Mouse (Mus musculus) G1E-ER4 (cell line): ENCODE data around the gene Lrrk1. TPM values are rescaled to one million over a fixed set of nuclear protein-coding genes. Genes with fewer than 3 reads are reported as not detected.
A peak's percentile ranks its signal among the peaks of the same experiment; 100 is the strongest.

Source experiments
- GATA1 ChIP-seq: IDR thresholded peaks from one replicate; pipeline ENCODE4 v1.8.0; 2012; ENCODE audit warnings: low read length, inconsistent platforms
- polyA plus RNA-seq: library from polyadenylated mRNA; stranded (reverse); fragments of >175 nt; gene quantifications from 2 replicates; pipeline ENCODE4 v1.2.3, GENCODE M21; 2012

The Lrrk1 gene
- polyA plus RNA-seq, 1 experiment: not detected

DNA sequence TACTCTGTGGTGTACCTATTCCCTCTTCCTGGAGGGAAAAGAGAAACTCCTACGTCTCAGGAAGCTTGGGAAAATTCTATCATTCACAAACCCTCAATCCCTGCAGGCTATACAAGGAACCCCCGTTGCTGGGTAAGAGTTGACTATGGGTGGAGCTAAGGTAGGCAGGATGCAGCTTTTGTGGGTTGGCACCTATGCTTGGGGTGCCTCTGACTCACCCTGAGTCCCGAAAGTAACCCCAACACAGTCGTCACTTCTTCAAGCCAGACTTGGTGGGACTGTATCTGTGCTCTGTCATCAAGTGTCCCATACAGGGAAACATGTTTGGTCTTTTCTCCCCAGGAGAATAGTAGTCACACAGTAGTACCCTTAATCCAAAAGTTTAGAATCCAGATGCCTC, 86.7 kb downstream of the Lrrk1 start:
- TF ChIP-seq GATA1: no peak

DNA sequence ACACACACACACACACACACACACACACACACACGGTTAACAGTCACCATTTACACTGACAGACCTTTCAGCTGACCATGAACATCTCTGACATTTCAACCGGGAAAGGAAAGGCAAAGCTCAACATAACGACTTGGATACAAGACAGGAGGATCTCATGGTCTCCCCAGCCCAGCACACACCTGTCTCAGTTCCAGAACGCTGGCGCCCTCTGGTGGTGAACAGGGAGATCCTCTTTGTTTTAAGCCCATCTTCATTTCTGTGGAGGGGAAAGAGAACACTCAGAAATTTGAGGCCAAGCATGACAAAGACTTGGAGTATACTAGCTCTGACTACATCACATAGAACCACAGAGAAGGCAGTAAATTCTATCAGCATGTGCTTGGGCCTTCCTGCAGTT, 87.5 kb downstream of the Lrrk1 start:
- no peak for TF ChIP-seq GATA1

GRCm38 (mm10) chr7:66297656-66298021, 90.5 kb downstream of the Lrrk1 start:
- no peak for TF ChIP-seq GATA1

GRCm38 (mm10) chr7:66296921-66297655, 91.1 kb downstream of the Lrrk1 start:
- no peak for TF ChIP-seq GATA1

DNA sequence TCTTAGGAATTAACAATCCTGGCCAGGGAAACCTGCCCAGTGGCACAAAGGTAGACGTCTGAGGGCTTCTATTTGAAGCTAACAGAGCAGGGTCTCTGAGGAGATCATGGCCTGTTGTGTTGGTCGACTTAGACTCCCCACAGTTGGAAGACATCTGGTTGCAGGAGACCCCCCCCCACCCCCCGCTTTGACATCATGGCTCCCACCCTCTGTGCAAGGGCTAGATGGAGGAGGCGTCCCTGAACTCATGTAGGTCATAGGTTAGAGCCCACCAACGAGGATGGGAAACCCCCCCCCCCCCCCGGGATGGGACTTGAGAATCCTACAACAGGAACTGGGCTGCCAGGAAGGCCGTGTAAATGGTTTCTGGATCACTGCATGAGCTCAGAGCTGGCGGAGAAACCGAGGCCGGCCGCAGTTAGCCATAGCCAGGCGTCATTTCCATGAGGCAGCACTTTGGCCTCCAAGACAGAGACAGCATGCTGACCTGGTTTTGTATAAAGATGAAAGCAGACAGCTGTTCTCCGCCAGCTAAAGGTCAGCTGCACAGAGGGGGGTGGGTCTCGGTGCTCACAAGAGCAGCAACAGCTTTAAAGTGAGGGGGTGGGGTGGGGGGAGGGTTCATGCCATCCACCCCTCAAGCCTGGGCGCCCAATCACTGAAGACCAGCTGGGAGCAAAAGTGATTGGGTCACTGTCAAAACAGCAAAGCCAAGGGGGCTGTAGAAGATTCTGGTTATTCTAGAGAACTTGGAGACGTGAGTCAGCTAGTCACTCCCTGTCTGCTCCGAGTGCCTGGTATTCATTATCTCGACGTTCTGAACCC, 95.4 kb downstream of the Lrrk1 start:
- TF ChIP-seq GATA1: no peak

GRCm38 (mm10) chr7:66292010-66292409, 96.1 kb downstream of the Lrrk1 start:
- TF ChIP-seq GATA1: no peak

DNA sequence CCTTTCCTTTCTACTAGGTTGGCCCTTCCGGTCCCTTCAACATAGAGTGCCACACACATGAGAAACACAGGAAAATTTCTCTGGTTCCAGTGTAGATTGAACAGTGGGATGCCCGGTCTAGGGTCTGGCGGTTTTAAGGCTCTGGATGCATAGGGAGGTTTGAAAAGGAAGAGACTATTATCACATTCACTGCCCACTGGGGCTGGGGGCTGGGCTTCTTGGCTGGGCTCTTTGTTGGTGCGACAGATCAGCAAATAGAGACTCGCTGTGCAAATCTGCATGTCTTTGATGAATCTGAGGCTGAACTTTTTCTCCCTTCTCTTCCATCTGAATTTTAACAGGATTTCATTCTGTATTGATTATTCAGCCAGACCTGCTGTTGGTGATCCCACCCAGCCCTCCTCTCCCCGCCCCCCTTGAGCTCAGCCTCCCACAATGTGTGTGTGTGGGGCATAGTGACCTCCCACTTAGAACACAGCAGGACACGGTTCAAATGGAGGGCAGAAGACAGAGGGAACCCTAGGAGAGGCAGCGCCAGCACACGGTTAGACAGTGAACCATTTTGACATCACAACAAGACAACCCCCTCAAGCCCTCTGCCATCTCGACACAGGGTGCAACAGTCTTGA, 105.1 kb downstream of the Lrrk1 start:
- no peak for TF ChIP-seq GATA1

DNA sequence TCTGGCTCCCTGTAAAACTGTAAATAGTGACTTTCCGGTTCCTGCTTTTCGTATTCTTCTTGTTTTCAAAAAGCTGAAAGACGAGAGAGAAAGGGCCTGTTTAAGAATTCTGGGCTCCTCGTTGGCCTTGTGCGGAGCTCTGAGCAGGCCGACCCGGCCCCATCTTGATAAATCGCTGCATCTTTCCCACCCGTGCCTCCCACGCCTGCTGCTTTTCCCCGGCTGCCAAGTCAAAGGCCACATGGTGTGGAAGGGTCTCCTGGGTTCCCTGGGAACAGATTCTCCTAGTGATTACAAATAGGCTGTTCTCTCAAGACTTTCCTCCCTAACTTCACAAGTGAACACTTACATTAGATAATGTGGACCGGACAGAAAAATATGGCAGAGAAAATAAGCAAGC, 105.9 kb downstream of the Lrrk1 start:
- no peak for TF ChIP-seq GATA1

- TF ChIP-seq GATA1: no peak
These were observed 110.1 kb downstream of the Lrrk1 start for GRCm38 (mm10) chr7:66278001-66278400.

DNA sequence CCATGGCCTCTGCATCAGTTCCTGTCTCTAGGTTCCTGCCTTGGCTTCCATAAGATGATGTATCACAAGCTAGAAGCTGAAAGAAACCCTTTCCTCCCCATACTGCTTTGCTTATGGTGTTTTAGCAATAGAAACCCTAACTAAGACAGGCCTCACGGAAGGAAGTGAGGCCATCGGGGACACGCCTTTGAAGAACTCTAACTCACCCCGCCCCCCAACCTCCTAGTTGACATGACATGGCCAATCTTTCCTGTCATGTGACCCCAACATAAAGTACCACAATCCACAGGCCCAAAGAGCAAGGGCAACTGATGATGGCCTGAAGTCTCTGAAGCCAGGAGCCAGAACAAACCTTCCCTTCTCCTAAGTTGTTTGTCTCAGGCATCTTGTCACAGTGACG, 114.7 kb downstream of the Lrrk1 start:
- no peak for TF ChIP-seq GATA1

GRCm38 (mm10) chr7:66271226-66271625, 116.9 kb downstream of the Lrrk1 start:
- TF ChIP-seq GATA1: no peak

DNA sequence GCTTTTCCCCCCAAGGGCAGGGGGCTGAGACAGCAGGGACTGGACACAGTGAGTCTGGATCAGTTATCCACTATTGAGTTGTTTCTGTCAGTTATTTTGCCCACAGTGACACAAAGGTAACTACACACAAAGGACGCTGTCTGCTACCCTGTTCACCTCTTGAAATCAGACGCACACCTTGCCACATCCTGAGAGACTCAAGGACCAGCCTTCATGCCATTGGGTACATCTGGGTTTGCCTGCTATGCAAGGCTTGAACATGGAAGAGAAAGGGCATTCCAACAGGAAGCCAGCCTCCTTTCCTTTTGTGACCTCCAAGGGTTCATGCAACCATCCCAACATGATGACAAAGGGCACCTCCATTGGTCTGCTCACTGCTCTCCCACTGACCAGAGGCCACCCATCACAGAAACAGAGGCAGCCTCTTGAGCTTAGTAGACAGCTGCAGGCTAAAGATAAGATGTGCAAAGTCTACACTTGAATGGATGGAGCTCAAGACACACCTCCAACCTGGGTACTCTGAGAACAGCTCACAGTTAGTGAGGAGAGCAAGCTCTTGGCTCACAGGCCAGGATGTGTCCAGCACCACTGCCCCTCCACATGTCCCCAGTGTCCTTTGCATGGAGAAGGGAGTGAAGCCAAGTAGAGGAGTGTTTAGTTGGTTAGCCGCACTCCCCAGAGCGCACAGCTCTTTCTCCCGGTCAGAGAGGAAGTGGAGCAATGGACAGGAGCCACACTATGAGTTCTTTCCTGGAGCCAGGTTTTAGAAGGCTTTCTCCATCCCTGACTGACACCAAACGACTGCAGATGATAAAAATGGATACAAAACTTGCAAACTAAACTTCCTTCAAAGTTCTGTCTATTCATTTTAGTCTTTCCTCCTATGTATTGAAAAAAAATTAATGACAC, 121.0 kb downstream of the Lrrk1 start:
- peak; percentile 6 for TF ChIP-seq GATA1

DNA sequence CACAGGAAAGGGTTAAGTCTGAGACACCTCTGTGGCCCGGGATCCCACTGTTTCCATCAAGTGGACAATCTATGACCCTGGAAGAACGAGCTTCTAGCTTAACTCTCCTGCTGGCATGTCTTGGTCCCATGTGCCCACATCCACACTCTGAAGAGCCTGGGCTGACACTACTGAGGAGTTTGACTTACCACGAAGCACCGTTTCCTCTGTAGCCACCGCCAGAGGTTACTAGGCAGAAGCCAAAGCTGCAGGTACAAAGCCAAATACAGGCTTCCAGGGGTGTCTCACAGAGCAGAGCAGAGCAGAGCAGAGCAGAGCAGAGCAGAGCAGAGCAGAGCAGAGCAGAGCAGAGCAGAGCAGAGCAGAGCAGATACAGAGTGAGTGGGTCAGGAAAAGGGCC, 124.7 kb downstream of the Lrrk1 start:
- TF ChIP-seq GATA1: no peak

DNA sequence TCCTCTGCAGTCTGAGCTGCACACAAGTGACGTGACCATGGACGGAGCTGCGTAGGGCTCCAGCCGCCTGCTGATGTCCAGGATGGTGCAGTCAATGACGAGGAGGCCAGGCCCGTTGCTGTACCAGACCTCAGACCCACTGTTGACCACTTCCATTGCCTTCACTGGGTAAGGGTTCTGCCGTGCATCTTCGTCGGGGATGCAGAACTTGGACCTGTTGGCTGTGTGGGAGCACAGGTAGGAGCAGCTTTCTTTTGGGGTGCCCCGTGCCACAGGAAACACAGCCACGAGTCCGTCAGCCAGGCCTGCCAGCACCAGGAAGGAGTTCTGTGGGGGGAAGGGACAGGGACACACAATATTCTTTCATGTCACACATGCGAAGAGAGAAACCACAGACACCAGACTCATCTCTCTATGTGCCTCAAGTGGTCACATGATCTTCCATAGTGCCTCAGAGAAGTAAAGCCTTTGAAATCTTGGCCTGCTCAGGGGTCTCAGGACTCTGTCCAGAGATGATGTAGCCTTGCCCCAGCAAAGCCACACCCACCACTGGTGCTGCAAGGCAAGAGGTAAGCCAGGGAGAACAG, 125.5 kb downstream of the Lrrk1 start:
- no peak for TF ChIP-seq GATA1

- no peak for TF ChIP-seq GATA1
These were observed 127.3 kb downstream of the Lrrk1 start for GRCm38 (mm10) chr7:66260763-66261390.

DNA sequence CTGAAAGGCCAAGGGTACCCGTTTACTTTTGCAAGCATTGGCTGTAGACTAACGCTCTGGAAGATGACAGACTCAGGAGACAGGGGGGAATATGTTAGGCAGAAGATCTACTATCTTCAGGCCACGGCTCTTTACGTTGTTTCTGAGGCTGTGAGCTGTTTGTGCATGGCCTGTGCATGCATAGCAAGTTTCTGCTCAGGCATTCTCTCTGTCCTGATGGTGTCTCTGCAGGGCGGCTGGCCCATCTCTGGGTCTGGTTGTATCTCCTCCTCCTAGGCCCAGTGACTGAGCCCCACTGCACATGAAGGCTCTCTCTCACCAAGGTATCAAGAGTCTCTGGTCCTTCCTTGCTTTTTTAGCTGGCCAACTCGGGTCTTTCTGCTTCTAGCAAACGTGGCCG, 127.9 kb downstream of the Lrrk1 start:
- no peak for TF ChIP-seq GATA1
